In the genomic region with DNA sequence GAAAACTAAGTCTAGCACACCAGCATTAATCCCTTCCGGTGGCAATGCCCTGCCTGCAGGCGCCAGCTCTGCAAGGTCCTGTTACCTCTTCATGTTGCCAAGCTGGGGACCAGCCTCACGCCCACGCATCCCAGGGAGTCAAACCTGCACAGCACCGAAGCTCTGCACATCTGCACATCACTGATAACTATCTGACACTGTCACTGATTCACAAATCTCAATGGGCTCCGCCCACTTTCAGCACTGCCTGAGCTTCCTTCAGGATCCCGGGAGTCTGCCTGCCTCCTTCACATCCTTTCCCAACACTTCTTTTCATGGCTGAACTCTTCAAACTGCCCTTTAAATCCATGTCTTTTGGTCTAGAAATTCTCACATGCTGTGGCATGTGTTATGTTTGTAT, we compare ENCODE assay signal across 20 mouse cellular contexts.
DNase-seq lines count a peak whose midpoint lies in the region; TF ChIP-seq lines count a peak whose summit lies in the region.
"Had no signal": no experiment of that assay in that cellular context is flagged by ENCODE, and none has a peak within 500 bp of the region (broad histone marks: within the 10 kb centered on the region; RNA-seq: fewer than 3 reads in every experiment).

No protein-coding gene starts in this region.

- no peak for DNase-seq in gastrocnemius, adult 2 months
- no peak for DNase-seq in gastrocnemius, postnatal 10 days
- DNase-seq in thymus, postnatal 4 days: peak; percentile 18
- DNase-seq in thymus, postnatal 0 days (ENCODE audit: low spot score): no peak
- DNase-seq in R1 (ENCODE audit: low read depth, low spot score): peak; percentile 75
- DNase-seq in induced T-regulatory cell, adult 2 months (ENCODE audit: low read depth): peak; percentile 10
- DNase-seq in kidney, adult 18-20 months: no peak
- DNase-seq in spleen, postnatal 36 days (ENCODE audit: low spot score in 2 of 2): no peak
- DNase-seq: adrenal gland, adult 2 months; adrenal gland, postnatal 10 days; adrenal gland, postnatal 25 days; B cell, adult 2 months; cerebellum, adult 11-12 months; cerebellum, adult 2 months; cerebellum, adult 9-10 months; cerebellum, postnatal 10 days; cerebellum, postnatal 25 days had no signal

- intact Hi-C loops in gastrocnemius, adult 2 months (cut with DNase I): no loop called here

- TF ChIP-seq CTCF in gastrocnemius, adult 2 months (IDR thresholded peaks at IDR 0.05): no peak

- no peak overlapping the region for H3K4me3 ChIP-seq in gastrocnemius, adult 2 months
- H3K4me3 ChIP-seq: embryonic facial prominence, embryonic 10.5 days; embryonic facial prominence, embryonic 12.5 days; forebrain, embryonic 13.5 days had no signal

- H3K27ac ChIP-seq in gastrocnemius, adult 2 months: peak overlapping the region; percentile 77; the same call in 1 of the 2 replicates
- H3K27ac ChIP-seq: embryonic facial prominence, embryonic 10.5 days; embryonic facial prominence, embryonic 12.5 days; forebrain, embryonic 13.5 days had no signal

Comparison
In these comparisons a context has a peak if more than half of its experiments do, and no peak if none do; other contexts are left out.
1. DNase-seq: peak in thymus, postnatal 4 days (single experiment), R1 (single experiment) and induced T-regulatory cell, adult 2 months (single experiment); none in gastrocnemius, adult 2 months (single experiment), gastrocnemius, postnatal 10 days (single experiment), thymus, postnatal 0 days (single experiment), kidney, adult 18-20 months (single experiment) and spleen, postnatal 36 days (0 of 2).